Mouse (Mus musculus) ES-E14 (cell line): ENCODE data around the gene Klhdc8a.

ENCODE experiments used
- CHD2 ChIP-seq: IDR thresholded peaks from 2 replicates; pipeline ENCODE4 v1.6.1; 2014; ENCODE audit warnings: mild to moderate bottlenecking, low read depth, low read length, inconsistent platforms
- HCFC1 ChIP-seq: IDR thresholded peaks from 2 replicates; pipeline ENCODE4 v1.6.1; 2012; ENCODE audit warnings: low read length, inconsistent platforms, borderline replicate concordance; ENCODE audit not compliant: insufficient read depth
- MAFK ChIP-seq: IDR thresholded peaks from 2 replicates; pipeline ENCODE4 v1.6.1; 2014; ENCODE audit warnings: mild to moderate bottlenecking, low read depth, low read length, inconsistent platforms; ENCODE audit not compliant: insufficient read depth
- ZC3H11A ChIP-seq: IDR thresholded peaks from 2 replicates; pipeline ENCODE4 v1.6.1; 2012; ENCODE audit warnings: low read depth, mild to moderate bottlenecking, inconsistent platforms, low read length, borderline replicate concordance
- ZNF384 ChIP-seq: IDR thresholded peaks from 2 replicates; pipeline ENCODE4 v1.6.1; 2012; ENCODE audit warnings: low read depth, low read length, inconsistent platforms

- TF ChIP-seq HCFC1 (no peak), CHD2 (no peak), ZC3H11A (no peak), MAFK (no peak), ZNF384 (no peak)
Observed at GRCm38 (mm10) chr1:132311174-132311859, 12.9 kb downstream of the Klhdc8a start.
